Mouse (Mus musculus) hindbrain, embryonic 11.5 days (tissue): ENCODE measurements around the gene Snd1. TPM values are rescaled to one million over a fixed set of nuclear protein-coding genes. Genes with fewer than 3 reads are reported as not detected.

Experiments used
- ATAC-seq: fragments of 200-750 bp; cut with Nextera tagmentation; 2 replicates; pipeline ENCODE4 v1.8.0; 2017; ENCODE audit warnings: mild to moderate bottlenecking, moderate TSS enrichment, moderate library complexity; ENCODE audit not compliant: low FRiP score
- DNase-seq: peaks from one replicate; pipeline ENCODE4 v3.0.0-alpha.2; 2015; ENCODE audit warnings: low spot score
- H3K27ac ChIP-seq: fragments of 300-500 bp; sonication (generic); 2 replicates; pipeline ENCODE4 v1.5.1; 2014; ENCODE audit warnings: mild to moderate bottlenecking, low read depth, low read length
- H3K27me3 ChIP-seq: fragments of 300-500 bp; sonication (generic); 2 replicates; pipeline ENCODE4 v1.6.1; 2014; ENCODE audit warnings: mild to moderate bottlenecking, low read length, moderate library complexity, mixed read lengths; ENCODE audit not compliant: control insufficient read depth, insufficient read depth
- H3K36me3 ChIP-seq: fragments of 300-500 bp; sonication (generic); 2 replicates; pipeline ENCODE4 v1.6.1; 2014; ENCODE audit warnings: mild to moderate bottlenecking, low read length, moderate library complexity, mixed read lengths; ENCODE audit not compliant: control insufficient read depth, insufficient read depth
- H3K4me1 ChIP-seq: fragments of 300-500 bp; sonication (generic); replicated peaks from 2 replicates; pipeline ENCODE4 v1.6.1; 2014; ENCODE audit warnings: low read length, mixed read lengths; ENCODE audit not compliant: control insufficient read depth, insufficient read depth
- H3K4me2 ChIP-seq: fragments of 300-500 bp; sonication (generic); replicated peaks from 2 replicates; pipeline ENCODE4 v1.6.1; 2014; ENCODE audit warnings: mild to moderate bottlenecking, low read depth, low read length
- H3K4me3 ChIP-seq: fragments of 300-500 bp; sonication (generic); 2 replicates; pipeline ENCODE4 v1.5.1; 2014; ENCODE audit warnings: low read depth, low read length
- H3K9ac ChIP-seq: fragments of 300-500 bp; sonication (generic); 2 replicates; pipeline ENCODE4 v1.6.1; 2014; ENCODE audit warnings: low read depth, low read length
- H3K9me3 ChIP-seq: fragments of 300-500 bp; sonication (generic); 2 replicates; pipeline ENCODE4 v1.6.1; 2016; ENCODE audit warnings: low read length; ENCODE audit not compliant: control insufficient read depth
- WGBS: fragments of 180-500 bp; shearing (Covaris S2); extraction: QIAGEN DNeasy Blood & Tissue Kit; methylation state at CpG from one replicate; pipeline ENCODE4 v1.1.7; 2014; 5-methylcytosine and 5-hydroxymethylcytosine counted together
- polyA plus RNA-seq: library from polyadenylated mRNA; unstranded; fragments of >200 nt; fragmentation: Nextera tagmentation; extraction: Ambion mirVana; gene quantifications from 2 replicates; pipeline ENCODE4 v1.2.1, GENCODE M21; 2014

Snd1 gene
- polyA plus RNA-seq, 1 experiment from 2014 or later, result 86.2 TPM

GRCm38 (mm10) chr6:28491198-28491597 lies 16.3 kb downstream of the Snd1 start:
- DNase-seq (no peak), ATAC-seq (no peak)
- no peak overlapping the region for H3K9ac ChIP-seq
- H3K27me3 ChIP-seq, result no peaks in the 10 kb centered on the region
- H3K4me3 ChIP-seq, result no peak overlapping the region
- H3K36me3 ChIP-seq, result peaks cover 2% of the 10 kb centered on the region; the same call in 1 of the 2 replicates
- H3K27ac ChIP-seq, result no peak overlapping the region
- no peak overlapping the region for H3K4me2 ChIP-seq
- no peaks in the 10 kb centered on the region for H3K4me1 ChIP-seq
- no peaks in the 10 kb centered on the region for H3K9me3 ChIP-seq

- Histone ChIP-seq H3K27me3 (no peaks in the 10 kb centered on the region), H3K4me2 (no peak overlapping the region), H3K9me3 (no peaks in the 10 kb centered on the region), H3K4me3 (no peak overlapping the region), H3K9ac (no peak overlapping the region), H3K36me3 (no peaks in the 10 kb centered on the region; the same call in 1 of the 2 replicates), H3K27ac (no peak overlapping the region), H3K4me1 (no peaks in the 10 kb centered on the region)
- ATAC-seq (no peak), DNase-seq (no peak)
- WGBS, result 80% methylated on average over 5 of the region's 5 CpGs
These were observed 22.9 kb downstream of the Snd1 start for GRCm38 (mm10) chr6:28497837-28498236.

- Histone ChIP-seq H3K4me3 (no peak overlapping the region), H3K9me3 (no peaks in the 10 kb centered on the region), H3K4me2 (no peak overlapping the region), H3K36me3 (no peaks in the 10 kb centered on the region), H3K4me1 (no peaks in the 10 kb centered on the region), H3K27me3 (no peaks in the 10 kb centered on the region), H3K9ac (no peak overlapping the region), H3K27ac (no peak overlapping the region)
- ATAC-seq, result no peak
- WGBS, result 89% methylated on average over 7 of the region's 7 CpGs
- no peak for DNase-seq
These were observed 27.6 kb downstream of the Snd1 start for GRCm38 (mm10) chr6:28502576-28502975.

- ATAC-seq, result no peak
- Histone ChIP-seq H3K27me3 (no peaks in the 10 kb centered on the region), H3K4me2 (no peak overlapping the region), H3K4me1 (no peaks in the 10 kb centered on the region), H3K36me3 (no peaks in the 10 kb centered on the region), H3K9me3 (no peaks in the 10 kb centered on the region), H3K27ac (no peak overlapping the region), H3K9ac (no peak overlapping the region), H3K4me3 (no peak overlapping the region)
- no peak for DNase-seq
- WGBS, result 94% methylated on average over 4 of the region's 4 CpGs
These were observed 28.2 kb downstream of the Snd1 start for GRCm38 (mm10) chr6:28503148-28503547.

- Histone ChIP-seq H3K27ac (no peak overlapping the region), H3K4me3 (no peak overlapping the region), H3K27me3 (no peaks in the 10 kb centered on the region), H3K4me2 (no peak overlapping the region), H3K9ac (no peak overlapping the region), H3K4me1 (no peaks in the 10 kb centered on the region), H3K9me3 (no peaks in the 10 kb centered on the region), H3K36me3 (no peaks in the 10 kb centered on the region)
- WGBS, result 88% methylated on average over 7 of the region's 7 CpGs
- DNase-seq, result no peak
- no peak for ATAC-seq
These were observed 29.7 kb downstream of the Snd1 start for GRCm38 (mm10) chr6:28504611-28505010.

- no peak overlapping the region for H3K4me2 ChIP-seq
- no peak overlapping the region for H3K27ac ChIP-seq
- 93% methylated on average over 4 of the region's 4 CpGs for WGBS
- no peak overlapping the region for H3K4me3 ChIP-seq
- H3K9ac ChIP-seq, result no peak overlapping the region
- H3K27me3 ChIP-seq, result no peaks in the 10 kb centered on the region
- H3K4me1 ChIP-seq, result no peaks in the 10 kb centered on the region
- ATAC-seq (no peak), DNase-seq (no peak)
- no peaks in the 10 kb centered on the region for H3K9me3 ChIP-seq
- no peaks in the 10 kb centered on the region for H3K36me3 ChIP-seq
These were observed 32.8 kb downstream of the Snd1 start for GRCm38 (mm10) chr6:28507759-28508158.

GRCm38 (mm10) chr6:28514195-28514594 lies 39.3 kb downstream of the Snd1 start:
- Histone ChIP-seq H3K4me2 (no peak overlapping the region), H3K9me3 (no peaks in the 10 kb centered on the region), H3K9ac (no peak overlapping the region), H3K36me3 (no peaks in the 10 kb centered on the region), H3K4me3 (no peak overlapping the region), H3K27me3 (no peaks in the 10 kb centered on the region), H3K4me1 (no peaks in the 10 kb centered on the region), H3K27ac (no peak overlapping the region)
- WGBS, result 95% methylated on average over 3 of the region's 3 CpGs
- DNase-seq, result no peak
- ATAC-seq, result no peak

GRCm38 (mm10) chr6:28514830-28515350 lies 40.0 kb downstream of the Snd1 start:
- Histone ChIP-seq H3K4me1 (no peaks in the 10 kb centered on the region), H3K4me2 (no peak overlapping the region), H3K4me3 (no peak overlapping the region), H3K9me3 (no peaks in the 10 kb centered on the region), H3K27ac (no peak overlapping the region), H3K36me3 (no peaks in the 10 kb centered on the region), H3K9ac (no peak overlapping the region), H3K27me3 (no peaks in the 10 kb centered on the region)
- ATAC-seq (no peak), DNase-seq (no peak)
- WGBS, result 94% methylated on average over 4 of the region's 4 CpGs

- no peak overlapping the region for H3K4me2 ChIP-seq
- H3K9me3 ChIP-seq, result no peaks in the 10 kb centered on the region
- DNase-seq, result no peak
- no peak overlapping the region for H3K27ac ChIP-seq
- H3K9ac ChIP-seq, result no peak overlapping the region
- ATAC-seq, result no peak
- WGBS, result 58% methylated on average over 2 of the region's 2 CpGs
- H3K4me1 ChIP-seq, result no peaks in the 10 kb centered on the region
- no peaks in the 10 kb centered on the region for H3K27me3 ChIP-seq
- H3K36me3 ChIP-seq, result no peaks in the 10 kb centered on the region
- no peak overlapping the region for H3K4me3 ChIP-seq
These were observed 41.7 kb downstream of the Snd1 start for GRCm38 (mm10) chr6:28516618-28517017.
